Mouse (Mus musculus) hindbrain, postnatal 0 days (tissue): ENCODE results near the gene Bcl9l. TPM values are rescaled to one million over a fixed set of nuclear protein-coding genes. Genes with fewer than 3 reads are reported as not detected.

ENCODE experiments used
- ATAC-seq: fragments of 200-750 bp; cut with Nextera tagmentation; 2 replicates; pipeline ENCODE4 v1.8.0; 2017; ENCODE audit warnings: mild to moderate bottlenecking, moderate TSS enrichment, moderate library complexity
- DNase-seq: peaks from one replicate; pipeline ENCODE4 v3.0.0-alpha.2; 2015; ENCODE audit warnings: low spot score
- H3K27ac ChIP-seq: fragments of 300-500 bp; sonication (generic); 2 replicates; pipeline ENCODE4 v1.5.1; 2014; ENCODE audit warnings: mild to moderate bottlenecking
- H3K27me3 ChIP-seq: fragments of 300-500 bp; sonication (generic); 2 replicates; pipeline ENCODE4 v1.6.1; 2014; ENCODE audit warnings: low read length, mixed read lengths; ENCODE audit not compliant: insufficient read depth
- H3K36me3 ChIP-seq: fragments of 300-500 bp; sonication (generic); 2 replicates; pipeline ENCODE4 v1.6.1; 2014; ENCODE audit warnings: low read length, mixed read lengths; ENCODE audit not compliant: insufficient read depth
- H3K4me1 ChIP-seq: fragments of 300-500 bp; sonication (generic); 2 replicates; pipeline ENCODE4 v1.6.1; 2014; ENCODE audit warnings: antibody characterized with exemption, low read length, mixed read lengths; ENCODE audit not compliant: insufficient read depth
- H3K4me2 ChIP-seq: fragments of 300-500 bp; sonication (generic); 2 replicates; pipeline ENCODE4 v1.6.1; 2014; ENCODE audit warnings: low read depth, mild to moderate bottlenecking, low read length, moderate library complexity, mixed read lengths
- H3K4me3 ChIP-seq: fragments of 300-500 bp; sonication (generic); 2 replicates; pipeline ENCODE4 v1.5.1; 2014; ENCODE audit warnings: low read length
- H3K9ac ChIP-seq: fragments of 300-500 bp; sonication (generic); replicated peaks from 2 replicates; pipeline ENCODE4 v1.6.1; 2014; ENCODE audit warnings: mild to moderate bottlenecking, low read length, moderate library complexity, mixed read lengths
- H3K9me3 ChIP-seq: fragments of 300-500 bp; sonication (generic); 2 replicates; pipeline ENCODE4 v1.6.1; 2016; ENCODE audit warnings: low read length, mixed read lengths
- CTCF ChIP-seq: IDR thresholded peaks from 2 replicates; pipeline ENCODE4 v1.5.1; 2016; ENCODE audit warnings: antibody characterized with exemption, control low read depth, low read depth
- WGBS: fragments of 180-500 bp; shearing (Covaris S2); extraction: QIAGEN DNeasy Blood & Tissue Kit; methylation state at CpG from one replicate; pipeline ENCODE4 v1.1.7; 2014; 5-methylcytosine and 5-hydroxymethylcytosine counted together
- polyA plus RNA-seq: library from polyadenylated mRNA; unstranded; fragments of >200 nt; fragmentation: Nextera tagmentation; extraction: Ambion mirVana; gene quantifications from 2 replicates; pipeline ENCODE4 v1.2.1, GENCODE M21; 2015
- total RNA-seq: library from RNA; depleted of rRNA; stranded (reverse); fragments of >200 nt; gene quantifications from 2 replicates; pipeline ENCODE4 v1.2.3, GENCODE M21; 2014

Bcl9l gene
- total and polyA plus RNA-seq, 2 experiments from 2014 or later = 8.4 to 32.7 TPM

DNA sequence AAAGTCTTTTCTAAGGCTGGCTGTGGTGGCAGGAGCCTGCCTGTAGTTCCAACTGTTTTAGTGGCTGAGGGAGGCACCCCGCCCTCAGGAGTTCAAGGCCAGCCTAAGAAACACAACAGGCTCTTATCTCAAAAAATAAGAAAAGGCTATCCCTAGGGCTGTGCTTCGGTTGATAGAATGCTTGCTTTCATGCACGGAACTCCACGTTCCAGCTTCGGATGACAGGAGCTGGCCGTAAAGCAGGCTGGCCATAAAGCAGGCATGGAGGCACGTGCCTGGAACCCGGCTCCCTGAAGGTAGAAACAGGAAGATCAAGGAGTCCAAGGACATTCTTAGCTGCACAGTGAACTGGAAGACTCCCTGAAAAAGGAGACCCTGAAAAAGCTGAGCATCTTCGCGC is 8.7 kb downstream of the Bcl9l start:
- peaks cover 60% of the 10 kb centered on the region for H3K4me1 ChIP-seq

DNA sequence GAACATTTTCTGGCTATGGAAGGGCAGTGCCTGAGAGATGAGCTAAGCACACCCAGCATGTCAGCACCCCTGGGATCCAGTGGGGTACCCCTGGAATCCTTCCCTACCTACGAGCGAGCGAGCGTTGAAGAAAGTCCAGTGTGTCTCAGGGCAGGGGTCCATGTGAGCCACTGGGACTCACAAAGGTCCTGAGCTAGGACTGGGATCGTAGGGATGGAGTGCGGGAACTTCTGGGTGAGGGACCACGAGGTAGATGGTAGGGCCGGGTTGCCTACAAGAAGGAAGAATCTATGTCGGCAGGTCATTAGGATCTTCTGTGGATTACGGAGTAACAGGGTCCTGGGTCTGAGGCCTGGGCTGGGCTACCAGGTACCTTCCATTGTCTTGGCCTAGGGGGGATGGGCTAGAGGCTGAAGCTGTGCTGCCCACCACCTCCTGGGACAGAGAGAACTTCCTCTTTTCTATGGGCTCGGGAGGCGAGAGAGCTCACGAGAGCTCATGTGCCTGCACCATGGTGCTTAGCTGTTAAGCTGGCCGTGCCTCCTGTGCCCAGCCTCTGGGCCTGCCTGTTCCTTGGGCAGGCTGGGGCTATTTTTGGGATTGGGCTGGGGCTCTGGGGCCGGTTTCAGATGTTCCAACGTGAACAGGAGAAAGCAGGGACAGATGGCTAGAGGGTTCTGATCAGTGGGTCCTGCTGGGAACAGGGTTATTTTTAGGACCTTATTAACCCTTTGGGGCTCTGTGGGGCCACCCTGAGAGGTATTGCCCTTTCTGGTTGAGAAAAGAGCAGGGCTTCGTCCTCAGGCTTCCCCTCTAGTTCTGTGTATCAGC is 10.2 kb downstream of the Bcl9l start:
- peak overlapping the region; percentile 80; the same call in 1 of the 2 replicates for H3K27ac ChIP-seq
- H3K9me3 ChIP-seq = no peaks in the 10 kb centered on the region
- H3K4me2 ChIP-seq = no peak overlapping the region
- no peak for TF ChIP-seq CTCF
- H3K27me3 ChIP-seq = no peaks in the 10 kb centered on the region
- peaks cover 50% of the 10 kb centered on the region for H3K4me1 ChIP-seq
- no peak overlapping the region for H3K4me3 ChIP-seq
- H3K9ac ChIP-seq = no peak overlapping the region
- no peaks in the 10 kb centered on the region for H3K36me3 ChIP-seq
- DNase-seq = no peak
- no peak for ATAC-seq
- WGBS = 64% methylated on average over 17 of the region's 17 CpGs

More for the DNA sequence above, 8.7 kb downstream of the Bcl9l start:
- 76% methylated on average over 10 of the region's 10 CpGs for WGBS
- Histone ChIP-seq H3K4me2 (no peak overlapping the region), H3K36me3 (no peaks in the 10 kb centered on the region), H3K27me3 (no peaks in the 10 kb centered on the region), H3K4me3 (no peak overlapping the region), H3K9me3 (no peaks in the 10 kb centered on the region), H3K9ac (no peak overlapping the region), H3K27ac (0 out of 2 replicates have a peak overlapping the region, but pooled peaks have one; percentile 85)
- ATAC-seq = no peak
- no peak for DNase-seq
- TF ChIP-seq CTCF = no peak

DNA sequence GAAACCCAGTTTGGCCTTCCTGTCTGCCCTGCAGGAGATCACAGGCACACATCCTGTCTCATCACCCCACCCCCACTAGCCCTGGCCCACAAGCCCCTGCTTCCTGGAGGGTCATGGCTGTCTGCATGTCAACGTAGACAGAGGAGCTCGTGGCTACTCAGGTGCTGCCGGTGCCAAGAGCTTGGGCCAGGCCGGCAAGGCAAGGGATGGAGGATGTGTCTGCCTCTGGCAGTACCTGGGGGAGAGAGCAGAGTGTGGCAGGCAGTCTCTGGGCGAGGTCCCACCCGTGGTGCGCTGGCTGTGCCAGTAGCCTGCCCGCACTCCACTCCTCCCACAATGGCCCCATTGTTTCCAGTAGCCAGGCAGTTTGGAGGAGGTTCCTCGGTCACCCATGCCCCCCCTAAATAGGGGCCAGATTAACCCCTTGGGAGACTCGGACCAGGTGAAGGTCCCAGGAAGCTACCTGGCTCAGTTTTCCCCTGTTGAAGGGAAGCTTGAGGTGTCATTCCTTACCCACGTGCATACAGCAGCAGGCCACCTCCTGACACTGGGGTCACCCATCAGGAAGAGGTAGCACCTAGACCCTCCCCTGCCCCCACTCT is 11.7 kb downstream of the Bcl9l start:
- Histone ChIP-seq H3K36me3 (no peaks in the 10 kb centered on the region), H3K27me3 (no peaks in the 10 kb centered on the region), H3K4me1 (peaks cover 50% of the 10 kb centered on the region), H3K4me2 (peak overlapping the region; percentile 37), H3K9ac (0 out of 2 replicates have a peak overlapping the region, but pooled peaks have one; percentile 17), H3K4me3 (no peak overlapping the region), H3K9me3 (no peaks in the 10 kb centered on the region), H3K27ac (peak overlapping the region; percentile 80)
- DNase-seq = peak; percentile 35
- no peak for TF ChIP-seq CTCF
- ATAC-seq = no peak
- WGBS = 11% methylated on average over 11 of the region's 11 CpGs

DNA sequence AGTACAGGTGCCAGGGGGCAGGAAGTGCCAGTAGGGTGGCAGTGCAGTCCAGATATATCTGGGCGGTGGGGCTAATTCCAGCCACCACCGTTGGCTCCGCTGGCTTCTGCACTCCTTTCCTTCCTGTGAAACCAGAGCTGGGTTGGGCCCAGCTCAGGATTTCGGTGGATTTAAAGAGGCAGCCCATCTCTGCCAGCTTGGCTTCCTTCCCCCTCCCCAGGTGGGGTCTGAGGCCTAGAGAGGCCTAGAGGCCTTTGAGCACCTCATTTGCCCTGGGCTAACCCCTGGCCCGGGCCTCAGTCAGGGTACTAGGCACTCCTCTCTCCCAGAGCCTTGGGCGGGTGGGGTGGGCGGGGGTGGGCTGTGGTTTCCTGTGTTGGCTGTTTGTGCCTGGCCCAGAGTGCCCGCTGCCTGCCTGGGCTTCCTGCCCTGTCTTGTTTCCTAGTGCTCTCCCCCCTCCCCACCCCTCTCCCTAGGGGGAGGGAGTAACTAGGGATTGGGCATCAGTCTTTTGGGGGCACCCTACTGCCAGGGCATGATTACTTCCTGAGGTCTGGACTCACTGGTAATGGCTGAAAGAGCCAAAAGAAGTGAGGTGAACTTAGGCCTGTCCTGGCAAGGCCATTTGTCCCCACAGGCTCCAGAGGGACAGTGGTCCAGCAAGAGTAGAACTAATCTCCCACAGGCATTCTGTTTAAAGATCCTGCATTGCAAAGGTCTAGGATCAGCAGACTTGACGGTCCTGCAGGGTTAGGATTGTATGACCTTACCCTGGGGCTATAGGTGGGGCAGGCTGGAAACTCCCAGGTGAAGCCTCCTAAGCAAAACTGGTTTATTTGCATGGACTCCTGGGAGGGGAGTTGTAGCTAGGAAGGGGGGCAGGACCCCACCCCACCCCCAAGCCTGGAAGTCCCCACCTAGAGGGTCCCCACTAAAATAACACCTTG is 12.5 kb downstream of the Bcl9l start:
- H3K9me3 ChIP-seq = no peaks in the 10 kb centered on the region
- H3K4me3 ChIP-seq = no peak overlapping the region
- TF ChIP-seq CTCF = no peak
- 23% methylated on average over 9 of the region's 9 CpGs for WGBS
- peak overlapping the region; percentile 80 for H3K27ac ChIP-seq
- ATAC-seq (no peak), DNase-seq (peak; percentile 62)
- H3K36me3 ChIP-seq = no peaks in the 10 kb centered on the region
- H3K4me2 ChIP-seq = peak overlapping the region; percentile 37
- H3K27me3 ChIP-seq = no peaks in the 10 kb centered on the region
- H3K9ac ChIP-seq = no peak overlapping the region
- peaks cover 55% of the 10 kb centered on the region for H3K4me1 ChIP-seq

DNA sequence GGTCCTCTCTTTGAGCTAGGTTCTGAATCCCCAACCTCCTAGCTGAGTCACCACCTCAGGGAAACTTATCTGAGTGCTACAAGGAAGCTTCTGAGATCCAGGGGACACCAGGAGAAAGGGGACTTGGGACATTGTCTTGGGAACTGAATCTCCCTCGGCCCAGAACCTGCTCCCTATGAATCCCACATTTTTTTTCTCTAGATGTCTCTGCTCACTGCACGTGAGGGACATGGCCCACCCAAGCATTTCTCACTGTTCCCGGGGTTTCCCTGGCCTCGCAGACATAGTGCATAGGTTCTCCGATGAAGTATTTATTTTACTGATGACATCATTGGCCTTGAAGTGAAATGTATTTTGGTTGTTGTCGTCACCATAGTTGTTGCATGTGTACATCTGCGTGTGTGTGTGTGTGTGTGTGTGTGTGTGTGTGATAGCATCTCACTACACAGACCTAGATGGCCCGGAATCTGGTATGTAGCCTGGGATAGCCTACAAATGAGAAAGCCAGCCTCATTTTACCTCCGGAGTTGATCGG is 13.3 kb downstream of the Bcl9l start:
- DNase-seq = no peak
- no peak overlapping the region for H3K4me3 ChIP-seq
- H3K27me3 ChIP-seq = no peaks in the 10 kb centered on the region
- H3K9me3 ChIP-seq = no peaks in the 10 kb centered on the region
- no peak overlapping the region for H3K9ac ChIP-seq
- no peak for ATAC-seq
- H3K27ac ChIP-seq = 0 out of 2 replicates have a peak overlapping the region, but pooled peaks have one; percentile 80
- no peak for TF ChIP-seq CTCF
- peaks cover 60% of the 10 kb centered on the region for H3K4me1 ChIP-seq
- 0 out of 2 replicates have a peak, but pooled peaks cover 2% of the 10 kb centered on the region for H3K36me3 ChIP-seq
- 86% methylated on average over 10 of the region's 10 CpGs for WGBS
- H3K4me2 ChIP-seq = no peak overlapping the region
